Mouse (Mus musculus) inflammation-experienced regulatory T-cells, adult 16 weeks (primary cell): ENCODE data around the gene Rnf25. TPM values are rescaled to one million over a fixed set of nuclear protein-coding genes. Genes with fewer than 3 reads are reported as not detected.

Experiments
- polyA plus RNA-seq: library from polyadenylated mRNA; unstranded; fragments of 100-300 nt; shearing (Covaris generic); gene quantifications from one replicate; pipeline ENCODE4 v1.2.1, GENCODE M21; 2017

The Rnf25 gene
- 33.1 TPM for polyA plus RNA-seq

GRCm38 (mm10) chr1:74601267-74601962 lies at the start of gene Rnf25, which contains the start of gene Stk36:
Rnf25 (minus strand) TSS chr1:74601397.
Stk36 (plus strand) TSS chr1:74601445.

GRCm38 (mm10) chr1:74587773-74588445 lies 13.3 kb downstream of the Rnf25 start, which contains the start of the genes Zfp142 and Bcs1l:
Zfp142 (minus strand) TSS chr1:74588246.
Bcs1l (plus strand) TSS chr1:74588289.

GRCm38 (mm10) chr1:74544184-74544583 lies 57.0 kb downstream of the Rnf25 start, which contains the start of gene Usp37:
Usp37 (minus strand) TSS chr1:74544284.

Other genes starting within 250 kb of the Rnf25 start
- gene Catip, start 239.3 kb downstream of the Rnf25 start, polyA plus RNA-seq, result not detected
- gene Slc11a1, start 226.2 kb downstream of the Rnf25 start, polyA plus RNA-seq, result 5.1 TPM
- 6.2 TPM for gene Ctdsp1, start 209.9 kb downstream of the Rnf25 start, polyA plus RNA-seq
- gene Vil1, start 192.0 kb downstream of the Rnf25 start, polyA plus RNA-seq, result 0.22 TPM
- gene Cnot9, start 95.3 kb downstream of the Rnf25 start, polyA plus RNA-seq, result 38.5 TPM
- 0.98 TPM for gene Plcd4, start 58.5 kb downstream of the Rnf25 start, polyA plus RNA-seq
- gene Usp37, start 57.1 kb downstream of the Rnf25 start, polyA plus RNA-seq, result 22.0 TPM
- gene Zfp142, start 13.2 kb downstream of the Rnf25 start, polyA plus RNA-seq, result 17.5 TPM
- 14.3 TPM for gene Bcs1l, start 13.1 kb downstream of the Rnf25 start, polyA plus RNA-seq
- 0.18 TPM for gene Stk36, start within 50 bp of the Rnf25 start, polyA plus RNA-seq
- 48.4 TPM for gene Ttll4, start 60.3 kb upstream of the Rnf25 start, polyA plus RNA-seq
- 0.51 TPM for gene Cyp27a1, start 112.2 kb upstream of the Rnf25 start, polyA plus RNA-seq
- not detected for gene Prkag3, start 147.8 kb upstream of the Rnf25 start, polyA plus RNA-seq
- not detected for gene Wnt6, start 170.5 kb upstream of the Rnf25 start, polyA plus RNA-seq
- gene Wnt10a, start 190.1 kb upstream of the Rnf25 start, polyA plus RNA-seq, result 0.43 TPM